Mouse (Mus musculus): Measurements from ENCODE around the gene Adcy1.
A peak's percentile ranks its signal among the peaks of the same experiment; 100 is the strongest.

The Adcy1 gene

DNA sequence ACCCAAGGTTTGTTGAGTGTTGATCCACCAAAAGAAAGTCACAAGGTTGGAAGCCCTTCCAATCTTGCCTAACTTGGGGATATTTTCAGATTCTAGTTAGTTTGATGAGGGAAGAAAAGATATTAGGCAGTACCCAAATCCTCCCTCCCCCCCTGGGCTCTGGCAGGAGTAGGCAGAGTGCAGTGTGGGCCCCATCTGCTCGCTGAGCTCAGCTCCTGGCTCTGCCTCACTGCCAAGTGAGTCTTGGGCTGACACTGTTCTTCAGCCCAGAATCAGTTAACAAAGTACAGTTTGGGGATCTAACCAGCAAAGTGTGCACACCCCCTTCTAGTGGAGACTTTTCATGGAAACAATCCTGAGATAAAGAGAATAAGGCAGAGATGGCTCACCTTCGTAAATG is 162.9 kb downstream of the Adcy1 start:
- peak; percentile 13 to 43 for DNase-seq

DNA sequence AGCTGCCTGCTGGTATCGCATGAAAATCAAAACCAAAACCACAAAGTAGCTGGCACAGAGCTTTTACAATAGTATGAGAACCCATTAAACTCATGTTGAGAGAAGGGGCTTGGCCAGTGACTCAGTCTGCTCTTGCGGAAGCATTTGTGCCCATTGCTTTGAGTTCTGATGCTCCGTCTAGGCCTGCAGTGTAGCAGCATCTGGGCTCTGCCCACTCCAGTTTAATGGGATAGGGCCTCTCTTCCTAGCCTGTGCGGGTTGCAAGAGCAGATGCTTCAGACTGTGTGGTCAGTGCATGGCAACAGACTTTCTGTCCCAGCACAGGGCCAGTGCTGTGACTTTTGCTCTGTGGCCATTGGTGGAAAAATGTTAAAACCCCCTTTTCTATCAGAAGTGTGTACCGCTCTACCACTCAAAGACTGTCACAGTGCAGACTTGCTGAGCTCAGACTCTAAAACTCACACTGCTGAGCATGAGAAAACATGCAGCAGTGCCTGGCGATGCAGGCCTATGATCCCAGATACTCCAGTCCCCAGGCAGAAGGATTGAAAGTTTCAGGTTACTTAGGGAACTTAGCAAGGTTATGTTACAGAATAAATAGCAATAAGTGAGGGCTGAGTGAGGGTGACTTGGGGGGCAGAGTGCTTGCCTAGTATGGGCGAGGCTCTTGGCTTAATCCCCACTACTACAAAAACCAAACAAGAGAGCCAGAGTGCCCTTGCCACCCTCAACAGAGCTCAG is 163.7 kb downstream of the Adcy1 start:
- no peak for DNase-seq

DNA sequence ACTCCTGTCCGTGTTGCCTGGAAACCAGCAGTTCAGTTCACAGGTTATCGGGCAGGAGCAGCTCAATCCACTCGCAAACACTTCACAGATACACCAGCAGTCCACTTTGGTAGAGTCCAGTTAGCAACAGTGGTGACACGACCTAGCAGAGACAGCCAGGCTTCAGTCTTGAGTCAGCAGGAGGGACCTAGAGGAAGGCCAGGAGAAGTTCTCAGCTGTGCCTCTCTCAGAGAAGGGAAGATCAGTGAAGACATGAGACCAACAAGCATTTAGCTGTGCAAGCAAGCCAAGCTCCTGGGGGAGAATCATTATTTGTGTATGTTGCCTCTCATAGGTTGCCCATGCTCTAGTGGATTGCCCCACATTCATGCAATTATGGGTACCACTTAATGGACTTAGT is 164.8 kb downstream of the Adcy1 start:
- no peak for DNase-seq

Measured in cerebellum, postnatal 36 days (tissue).